Mouse (Mus musculus) lung, postnatal 0 days (tissue): ENCODE results near the gene Grik4. TPM values are rescaled to one million over a fixed set of nuclear protein-coding genes. Genes with fewer than 3 reads are reported as not detected.

Source experiments
- ATAC-seq: fragments of 200-750 bp; cut with Nextera tagmentation; 2 replicates; pipeline ENCODE4 v1.8.0; 2017; ENCODE audit warnings: moderate library complexity
- DNase-seq: peaks from one replicate; pipeline ENCODE4 v3.0.0-alpha.2; 2016; ENCODE audit warnings: low spot score
- H3K27ac ChIP-seq: fragments of 300-500 bp; sonication (generic); 2 replicates; pipeline ENCODE4 v1.5.1; 2014; ENCODE audit warnings: antibody characterized with exemption, mild to moderate bottlenecking, low read length, mixed read lengths
- H3K27me3 ChIP-seq: fragments of 300-500 bp; sonication (generic); replicated peaks from 2 replicates; pipeline ENCODE4 v1.6.1; 2014; ENCODE audit warnings: low read length, mixed read lengths; ENCODE audit not compliant: insufficient read depth
- H3K36me3 ChIP-seq: fragments of 300-500 bp; sonication (generic); 2 replicates; pipeline ENCODE4 v1.6.1; 2014; ENCODE audit warnings: low read length, mixed read lengths; ENCODE audit not compliant: insufficient read depth
- H3K4me1 ChIP-seq: fragments of 300-500 bp; sonication (generic); 2 replicates; pipeline ENCODE4 v1.6.1; 2014; ENCODE audit warnings: antibody characterized with exemption, low read depth, low read length, mixed read lengths; ENCODE audit not compliant: insufficient read depth
- H3K4me2 ChIP-seq: fragments of 300-500 bp; sonication (generic); replicated peaks from 2 replicates; pipeline ENCODE4 v1.6.1; 2014; ENCODE audit warnings: low read depth, mild to moderate bottlenecking, low read length, moderate library complexity, mixed read lengths
- H3K4me3 ChIP-seq: fragments of 300-500 bp; sonication (generic); 2 replicates; pipeline ENCODE4 v1.5.1; 2014; ENCODE audit warnings: low read depth, low read length
- H3K9ac ChIP-seq: fragments of 300-500 bp; sonication (generic); replicated peaks from 2 replicates; pipeline ENCODE4 v1.6.1; 2014; ENCODE audit warnings: low read depth, mild to moderate bottlenecking
- H3K9me3 ChIP-seq: fragments of 300-500 bp; sonication (generic); 2 replicates; pipeline ENCODE4 v1.6.1; 2016; ENCODE audit warnings: low read length, mixed read lengths
- CTCF ChIP-seq: IDR thresholded peaks from 2 replicates; pipeline ENCODE4 v1.5.1; 2016; ENCODE audit warnings: antibody characterized with exemption, mild to moderate bottlenecking
- EP300 ChIP-seq: IDR thresholded peaks from 2 replicates; pipeline ENCODE4 v1.6.1; 2016; ENCODE audit warnings: antibody characterized with exemption, mild to moderate bottlenecking, control low read depth
- WGBS: fragments of 180-500 bp; shearing (Covaris S2); extraction: QIAGEN DNeasy Blood & Tissue Kit; methylation state at CpG from one replicate; pipeline ENCODE4 v1.1.7; 2014; 5-methylcytosine and 5-hydroxymethylcytosine counted together
- polyA plus RNA-seq: library from polyadenylated mRNA; unstranded; fragments of >200 nt; fragmentation: Nextera tagmentation; extraction: Ambion mirVana; gene quantifications from 2 replicates; pipeline ENCODE4 v1.2.1, GENCODE M21; 2015

The Grik4 gene
- polyA plus RNA-seq, 1 experiment from 2014 or later: 0.47 TPM

DNA sequence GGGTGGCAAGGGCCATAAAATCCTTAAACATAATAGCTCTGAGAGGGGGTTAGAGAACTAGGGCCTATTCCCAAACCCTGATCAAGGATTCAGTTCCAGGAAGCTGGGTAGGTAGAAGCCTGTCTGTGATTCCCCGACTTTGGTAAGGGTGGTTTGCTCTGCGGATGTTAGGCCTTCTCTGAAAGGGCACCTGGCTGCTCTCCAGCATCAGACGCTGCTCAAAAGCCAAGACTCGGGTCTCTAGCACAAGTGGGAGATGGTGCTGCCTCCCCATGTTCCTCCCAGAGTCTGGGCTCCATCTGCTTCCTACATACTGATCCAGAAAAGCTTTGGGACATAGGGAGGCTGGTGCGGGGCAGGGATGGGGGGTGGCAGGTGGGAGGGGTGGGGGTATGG, 270.3 kb downstream of the Grik4 start:
- 51% methylated on average over 5 of the region's 5 CpGs for WGBS
- Histone ChIP-seq H3K27ac (no peak overlapping the region), H3K27me3 (no peaks in the 10 kb centered on the region), H3K4me3 (no peak overlapping the region), H3K9me3 (no peaks in the 10 kb centered on the region), H3K9ac (no peak overlapping the region), H3K4me1 (no peaks in the 10 kb centered on the region), H3K36me3 (no peaks in the 10 kb centered on the region), H3K4me2 (peak overlapping the region; percentile 32; the same call in 1 of the 2 replicates)
- ATAC-seq (no peak), DNase-seq (peak; percentile 6)
- TF ChIP-seq EP300: no peak
- TF ChIP-seq CTCF: no peak

DNA sequence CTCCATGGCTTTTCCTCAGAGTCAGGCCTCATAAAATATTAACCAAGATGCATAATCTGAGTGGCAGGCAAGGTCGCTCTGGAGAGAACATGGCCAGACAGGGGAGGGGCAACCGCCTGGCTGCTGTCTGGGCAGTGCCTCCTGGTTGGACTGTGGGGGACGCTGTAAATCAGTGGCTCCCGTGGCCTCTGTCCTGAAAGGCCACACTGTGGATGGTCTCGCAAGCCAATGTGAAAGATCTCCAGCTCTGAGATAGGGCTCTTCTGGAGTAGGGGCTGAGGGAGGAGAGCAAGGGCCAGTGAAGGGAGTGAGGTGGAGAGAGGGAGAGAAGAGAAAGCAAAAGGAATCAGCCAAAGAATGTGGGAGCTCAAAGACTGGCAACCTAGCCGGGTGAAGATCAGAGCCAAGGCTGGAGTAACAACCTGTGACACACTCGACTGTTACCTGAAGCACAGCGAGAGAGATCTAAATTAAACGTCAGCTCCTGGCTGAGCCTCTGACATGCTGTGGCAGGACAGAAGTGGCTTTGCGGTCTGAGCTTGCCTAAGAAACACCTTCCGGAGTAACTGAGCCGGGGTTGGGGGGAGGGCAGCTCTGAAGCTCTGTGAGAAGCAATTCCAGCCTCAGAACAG, 270.8 kb downstream of the Grik4 start:
- peak; percentile 56 for DNase-seq
- H3K27me3 ChIP-seq: no peaks in the 10 kb centered on the region
- no peak for TF ChIP-seq EP300
- no peak for TF ChIP-seq CTCF
- no peak overlapping the region for H3K9ac ChIP-seq
- H3K36me3 ChIP-seq: no peaks in the 10 kb centered on the region
- peak overlapping the region; percentile 32; the same call in 1 of the 2 replicates for H3K4me2 ChIP-seq
- no peaks in the 10 kb centered on the region for H3K9me3 ChIP-seq
- H3K4me1 ChIP-seq: no peaks in the 10 kb centered on the region
- no peak overlapping the region for H3K27ac ChIP-seq
- 35% methylated on average over 12 of the region's 12 CpGs for WGBS
- H3K4me3 ChIP-seq: no peak overlapping the region
- peak; percentile 79 for ATAC-seq

DNA sequence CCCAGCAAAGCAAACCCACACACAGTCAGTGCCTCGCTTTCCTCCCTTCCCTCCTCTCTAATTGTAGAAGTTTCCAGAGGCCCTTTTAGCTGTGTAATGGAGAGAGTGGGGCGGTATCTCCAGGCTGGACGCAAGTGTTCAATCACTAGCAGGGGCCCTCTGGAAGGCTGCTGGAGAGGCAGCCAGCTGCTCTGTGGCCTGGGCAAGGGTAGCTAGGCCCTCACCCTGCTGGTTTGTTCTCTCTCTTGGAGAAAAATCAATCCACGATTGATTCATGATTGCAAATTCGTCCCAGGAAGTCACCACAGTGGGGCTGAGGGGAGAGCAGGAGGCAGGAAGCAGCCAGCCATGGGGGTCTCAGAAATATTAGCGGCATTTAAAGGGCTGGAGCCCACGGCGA, 271.3 kb downstream of the Grik4 start:
- TF ChIP-seq EP300 (no peak), CTCF (no peak)
- no peak for DNase-seq

DNA sequence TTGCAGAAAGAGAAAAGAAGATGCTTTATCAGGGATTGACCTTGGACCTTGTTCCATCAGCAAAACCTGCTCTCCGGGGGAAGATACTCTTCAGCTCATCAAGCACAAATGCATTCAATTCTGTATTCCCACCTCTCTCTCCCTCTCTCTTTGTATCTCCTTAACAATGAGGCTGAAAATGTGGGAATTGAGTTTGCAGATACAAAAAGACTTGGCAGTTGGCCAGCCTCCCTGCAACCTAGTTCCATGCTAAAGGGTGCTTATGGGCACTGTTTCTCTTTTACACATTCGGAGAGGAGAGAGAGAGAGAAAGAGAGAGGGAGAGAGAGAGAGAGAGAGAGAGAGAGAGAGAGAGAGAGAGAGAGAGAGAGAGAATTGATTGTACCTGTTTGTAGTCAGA, 273.7 kb downstream of the Grik4 start:
- no peak for TF ChIP-seq EP300
- no peak for TF ChIP-seq CTCF

More for the DNA sequence above, 271.3 kb downstream of the Grik4 start:
- no peaks in the 10 kb centered on the region for H3K9me3 ChIP-seq
- no peak overlapping the region for H3K4me2 ChIP-seq
- H3K27ac ChIP-seq: no peak overlapping the region
- ATAC-seq: no peak
- no peak overlapping the region for H3K9ac ChIP-seq
- WGBS: 53% methylated on average over 8 of the region's 8 CpGs
- no peaks in the 10 kb centered on the region for H3K36me3 ChIP-seq
- H3K27me3 ChIP-seq: no peaks in the 10 kb centered on the region
- no peaks in the 10 kb centered on the region for H3K4me1 ChIP-seq
- H3K4me3 ChIP-seq: no peak overlapping the region

DNA sequence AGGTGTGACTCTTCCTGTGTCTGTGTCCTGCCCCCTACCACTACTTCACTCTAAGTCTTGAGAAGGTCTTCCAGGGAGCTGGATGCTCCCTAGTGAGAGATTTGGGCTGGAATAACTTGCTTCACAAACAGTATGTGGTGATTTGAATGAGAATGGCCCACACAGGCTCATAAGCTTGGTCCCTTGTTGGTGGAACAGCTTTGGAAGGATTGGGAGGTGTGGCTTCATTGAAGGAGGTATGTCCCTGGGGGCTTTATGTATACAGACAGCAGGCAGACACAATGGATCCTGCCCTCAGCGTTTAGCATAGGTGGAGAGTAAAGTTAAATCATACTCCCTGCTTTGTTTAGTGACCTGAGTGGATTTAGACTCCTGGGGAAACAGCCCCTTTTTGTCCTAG, 282.8 kb downstream of the Grik4 start:
- no peak overlapping the region for H3K27ac ChIP-seq
- no peaks in the 10 kb centered on the region for H3K36me3 ChIP-seq
- no peak overlapping the region for H3K4me3 ChIP-seq
- DNase-seq (no peak), ATAC-seq (no peak)
- no peaks in the 10 kb centered on the region for H3K27me3 ChIP-seq
- 42% methylated on average over 1 of the region's 1 CpGs for WGBS
- no peak overlapping the region for H3K4me2 ChIP-seq
- H3K9me3 ChIP-seq: no peaks in the 10 kb centered on the region
- no peak for TF ChIP-seq EP300
- TF ChIP-seq CTCF: no peak
- H3K9ac ChIP-seq: no peak overlapping the region
- no peaks in the 10 kb centered on the region for H3K4me1 ChIP-seq

More for the DNA sequence above, 273.7 kb downstream of the Grik4 start:
- DNase-seq: no peak
- Histone ChIP-seq H3K27ac (no peak overlapping the region), H3K27me3 (no peaks in the 10 kb centered on the region), H3K36me3 (no peaks in the 10 kb centered on the region), H3K4me3 (no peak overlapping the region), H3K9ac (no peak overlapping the region), H3K4me1 (no peaks in the 10 kb centered on the region), H3K9me3 (no peaks in the 10 kb centered on the region), H3K4me2 (no peak overlapping the region)
- WGBS: 37% methylated on average over 2 of the region's 2 CpGs
- ATAC-seq: no peak

DNA sequence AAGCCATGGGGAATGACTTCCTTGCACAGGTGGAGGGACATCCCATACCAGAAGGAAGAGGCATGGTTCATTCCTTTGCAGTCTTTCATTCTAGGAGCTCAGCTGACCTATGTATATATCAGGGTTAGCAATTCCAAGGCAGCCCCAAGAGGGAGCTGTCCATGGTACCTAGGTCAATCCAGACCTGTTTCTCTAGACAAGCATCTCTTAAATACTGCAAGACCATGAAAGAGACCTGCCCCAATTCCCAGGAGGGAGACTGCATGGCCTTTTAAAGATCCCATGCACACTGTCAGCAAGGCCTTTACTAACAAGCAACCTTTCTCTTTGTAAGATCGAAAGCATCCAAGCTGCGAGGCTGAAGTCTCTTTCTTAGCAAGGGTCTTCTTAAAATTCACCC, 291.5 kb downstream of the Grik4 start:
- 76% methylated on average over 2 of the region's 2 CpGs for WGBS
- no peak overlapping the region for H3K27ac ChIP-seq
- peak; percentile 71 for DNase-seq

DNA sequence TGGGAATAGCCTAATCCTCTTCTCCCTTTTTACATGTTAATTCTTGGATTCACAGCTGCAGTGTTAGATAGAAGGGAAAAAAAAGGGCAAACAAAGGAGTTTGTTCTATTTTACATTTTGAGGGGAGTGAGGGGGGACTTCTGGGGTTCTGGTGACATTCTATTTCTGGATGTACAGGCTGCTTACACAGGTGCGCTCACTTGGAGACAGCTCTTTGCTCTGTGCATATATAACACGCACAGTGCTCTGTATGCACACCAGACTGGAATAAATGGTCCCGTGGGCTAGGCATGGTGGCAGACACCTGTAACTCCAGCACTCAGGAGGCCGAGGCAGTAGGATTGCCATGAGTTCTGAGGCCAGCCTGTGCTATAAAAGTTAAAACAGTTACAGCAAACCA, 292.0 kb downstream of the Grik4 start:
- H3K9me3 ChIP-seq: no peaks in the 10 kb centered on the region
- H3K27me3 ChIP-seq: no peaks in the 10 kb centered on the region
- no peaks in the 10 kb centered on the region for H3K4me1 ChIP-seq
- no peaks in the 10 kb centered on the region for H3K36me3 ChIP-seq
- ATAC-seq (no peak), DNase-seq (no peak)
- no peak overlapping the region for H3K9ac ChIP-seq
- H3K4me2 ChIP-seq: no peak overlapping the region
- 61% methylated on average over 4 of the region's 4 CpGs for WGBS
- TF ChIP-seq EP300 (no peak), CTCF (no peak)
- H3K27ac ChIP-seq: no peak overlapping the region
- no peak overlapping the region for H3K4me3 ChIP-seq

More for the DNA sequence above, 291.5 kb downstream of the Grik4 start:
- Histone ChIP-seq H3K4me2 (no peak overlapping the region), H3K9me3 (no peaks in the 10 kb centered on the region), H3K36me3 (no peaks in the 10 kb centered on the region), H3K9ac (no peak overlapping the region), H3K4me1 (no peaks in the 10 kb centered on the region), H3K4me3 (no peak overlapping the region), H3K27me3 (no peaks in the 10 kb centered on the region)
- ATAC-seq: no peak
- TF ChIP-seq EP300: no peak
- peak; percentile 26 for TF ChIP-seq CTCF
